Comparison of ENCODE assay signal across 26 mouse cellular contexts in the genomic region with DNA sequence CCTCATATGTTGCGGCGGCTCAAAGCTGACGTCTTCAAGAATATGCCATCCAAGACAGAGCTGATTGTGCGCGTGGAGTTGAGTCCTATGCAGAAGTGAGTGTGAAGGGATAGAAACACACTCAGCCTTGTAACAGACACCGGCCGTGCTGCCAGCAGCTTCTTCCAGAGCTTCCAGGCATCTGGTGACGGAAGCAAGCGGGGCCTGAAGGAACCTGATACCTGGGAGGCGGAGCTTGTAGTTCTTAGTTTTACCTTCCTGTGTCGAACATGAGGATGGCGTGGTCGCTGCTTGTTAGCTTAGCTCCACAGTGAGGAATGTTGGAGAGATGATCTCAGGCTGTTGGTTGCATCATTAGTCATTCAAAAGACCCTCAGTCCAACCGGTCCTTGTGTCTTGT. TPM values are rescaled to one million over a fixed set of nuclear protein-coding genes. Genes with fewer than 3 reads are reported as not detected.
DNase-seq lines count a peak whose midpoint lies in the region; ATAC-seq and TF ChIP-seq lines count a peak whose summit lies in the region.
"Had no signal": no experiment of that assay in that cellular context is flagged by ENCODE, and none has a peak within 500 bp of the region (broad histone marks: within the 10 kb centered on the region; RNA-seq: fewer than 3 reads in every experiment).

No protein-coding gene starts in this region.

- H3K4me1 ChIP-seq in embryonic facial prominence, embryonic 11.5 days (ENCODE audit: control insufficient read depth, insufficient read depth, low read length), result no peaks in the 10 kb centered on the region
- no peaks in the 10 kb centered on the region for H3K4me1 ChIP-seq in embryonic facial prominence, embryonic 10.5 days
- no peaks in the 10 kb centered on the region for H3K4me1 ChIP-seq in intestine, postnatal 0 days (replicated peaks; ENCODE audit: control insufficient read depth, insufficient read depth, low read length)
- H3K4me1 ChIP-seq in intestine, embryonic 16.5 days (ENCODE audit: control insufficient read depth, insufficient read depth, low read length), result no peaks in the 10 kb centered on the region
- no peaks in the 10 kb centered on the region for H3K4me1 ChIP-seq in embryonic facial prominence, embryonic 14.5 days (ENCODE audit: control insufficient read depth, insufficient read depth, low read length)
- H3K4me1 ChIP-seq: embryonic facial prominence, embryonic 12.5 days; embryonic facial prominence, embryonic 15.5 days; forebrain, embryonic 10.5 days; forebrain, embryonic 12.5 days had no signal

- no peak overlapping the region for H3K4me2 ChIP-seq in embryonic facial prominence, embryonic 11.5 days (ENCODE audit: low read depth, low read length)
- H3K4me2 ChIP-seq in intestine, postnatal 0 days (replicated peaks; ENCODE audit: low read depth), result no peak overlapping the region
- H3K4me2 ChIP-seq in intestine, embryonic 16.5 days (ENCODE audit: low read depth, low read length), result no peak overlapping the region
- no peak overlapping the region for H3K4me2 ChIP-seq in embryonic facial prominence, embryonic 14.5 days (ENCODE audit: low read depth, low read length)
- H3K4me2 ChIP-seq: embryonic facial prominence, embryonic 12.5 days; embryonic facial prominence, embryonic 15.5 days; forebrain, embryonic 12.5 days had no signal

- 63% methylated on average over 14 of the region's 14 CpGs for WGBS in embryonic facial prominence, embryonic 11.5 days
- 82% methylated on average over 14 of the region's 14 CpGs for WGBS in embryonic facial prominence, embryonic 10.5 days
- 83% methylated on average over 14 of the region's 14 CpGs for WGBS in intestine, postnatal 0 days
- 83% methylated on average over 14 of the region's 14 CpGs for WGBS in intestine, embryonic 16.5 days
- WGBS in embryonic facial prominence, embryonic 14.5 days, result 68% methylated on average over 14 of the region's 14 CpGs

- peaks cover 54% of the 10 kb centered on the region for H3K36me3 ChIP-seq in embryonic facial prominence, embryonic 11.5 days (replicated peaks; ENCODE audit: control insufficient read depth, insufficient read depth, low read depth, low read length)
- H3K36me3 ChIP-seq in embryonic facial prominence, embryonic 10.5 days (replicated peaks), result peaks cover 100% of the 10 kb centered on the region
- peaks cover 99% of the 10 kb centered on the region for H3K36me3 ChIP-seq in intestine, postnatal 0 days (ENCODE audit: control insufficient read depth, insufficient read depth)
- peaks cover 85% of the 10 kb centered on the region for H3K36me3 ChIP-seq in intestine, embryonic 16.5 days (ENCODE audit: control insufficient read depth, insufficient read depth, low read length)
- peaks cover 99% of the 10 kb centered on the region for H3K36me3 ChIP-seq in embryonic facial prominence, embryonic 14.5 days (ENCODE audit: control insufficient read depth, insufficient read depth, low read length)

- no peak for ATAC-seq in embryonic facial prominence, embryonic 11.5 days (replicated peaks; ENCODE audit: insufficient number of reproducible peaks, low FRiP score, low TSS enrichment, low read depth)
- no peak for ATAC-seq in intestine, postnatal 0 days
- no peak for ATAC-seq in intestine, embryonic 16.5 days
- no peak for ATAC-seq in embryonic facial prominence, embryonic 14.5 days (ENCODE audit: low read depth)
- ATAC-seq: activated CD4-positive, CD25-positive, alpha-beta regulatory T cell, adult 4 months; CD4-positive, CD25-positive, alpha-beta regulatory T cell, adult 4 months; forebrain, embryonic 14.5 days; forebrain, embryonic 16.5 days; Patski had no signal

- H3K9ac ChIP-seq in embryonic facial prominence, embryonic 11.5 days (replicated peaks; ENCODE audit: low read length), result no peak overlapping the region
- no peak overlapping the region for H3K9ac ChIP-seq in intestine, postnatal 0 days (ENCODE audit: low read depth, low read length)
- no peak overlapping the region for H3K9ac ChIP-seq in intestine, embryonic 16.5 days (ENCODE audit: low read depth, low read length)
- no peak overlapping the region for H3K9ac ChIP-seq in embryonic facial prominence, embryonic 14.5 days (ENCODE audit: low read depth, low read length)
- H3K9ac ChIP-seq: embryonic facial prominence, embryonic 12.5 days; embryonic facial prominence, embryonic 15.5 days; forebrain, embryonic 12.5 days had no signal

- H3K4me3 ChIP-seq in embryonic facial prominence, embryonic 11.5 days (ENCODE audit: low read depth, low read length), result no peak overlapping the region
- H3K4me3 ChIP-seq in embryonic facial prominence, embryonic 10.5 days, result no peak overlapping the region
- no peak overlapping the region for H3K4me3 ChIP-seq in intestine, postnatal 0 days (ENCODE audit: low read depth, low read length)
- H3K4me3 ChIP-seq in intestine, embryonic 16.5 days (ENCODE audit: low read length), result no peak overlapping the region
- H3K4me3 ChIP-seq in embryonic facial prominence, embryonic 14.5 days (ENCODE audit: low read depth, low read length), result no peak overlapping the region
- H3K4me3 ChIP-seq: embryonic facial prominence, embryonic 12.5 days; embryonic facial prominence, embryonic 15.5 days; erythroblast, embryonic 14.5 days; forebrain, embryonic 10.5 days; forebrain, embryonic 12.5 days had no signal

- DNase-seq in embryonic facial prominence, embryonic 11.5 days (ENCODE audit: low spot score), result peak; percentile 38
- DNase-seq in embryonic facial prominence, embryonic 10.5 days (ENCODE audit: low spot score), result no peak
- DNase-seq in embryonic facial prominence, embryonic 14.5 days (ENCODE audit: low spot score), result peak; percentile 33
- no peak for DNase-seq in gastrocnemius, adult 8-10 months (ENCODE audit: low spot score in 2 of 2)
- DNase-seq: adrenal gland, adult 8-10 months; adrenal gland, postnatal 14 days; adrenal gland, postnatal 36 days; B cell, adult 2 months; cerebellum, adult 11-12 months; cerebellum, adult 2 months; cerebellum, adult 9-10 months; cerebellum, postnatal 10 days; cerebellum, postnatal 25 days had no signal

- no peak for TF ChIP-seq CTCF in intestine, postnatal 0 days (IDR thresholded peaks at IDR 0.05; ENCODE audit: low read depth)

- H3K27ac ChIP-seq in embryonic facial prominence, embryonic 11.5 days (replicated peaks; ENCODE audit: low read depth, low read length), result no peak overlapping the region
- H3K27ac ChIP-seq in embryonic facial prominence, embryonic 10.5 days (replicated peaks), result no peak overlapping the region
- 0 out of 2 replicates have a peak overlapping the region, but pooled peaks have one; percentile 21 for H3K27ac ChIP-seq in intestine, postnatal 0 days (ENCODE audit: low read depth, low read length)
- no peak overlapping the region for H3K27ac ChIP-seq in intestine, embryonic 16.5 days (ENCODE audit: low read length)
- no peak overlapping the region for H3K27ac ChIP-seq in embryonic facial prominence, embryonic 14.5 days (replicated peaks; ENCODE audit: low read depth, low read length)
- H3K27ac ChIP-seq: embryonic facial prominence, embryonic 12.5 days; embryonic facial prominence, embryonic 15.5 days; forebrain, embryonic 10.5 days; forebrain, embryonic 12.5 days had no signal

- H3K9me3 ChIP-seq in embryonic facial prominence, embryonic 11.5 days (replicated peaks; ENCODE audit: control insufficient read depth, low read length), result no peaks in the 10 kb centered on the region
- H3K9me3 ChIP-seq in embryonic facial prominence, embryonic 10.5 days, result no peaks in the 10 kb centered on the region
- H3K9me3 ChIP-seq in intestine, postnatal 0 days (ENCODE audit: control insufficient read depth), result no peaks in the 10 kb centered on the region
- H3K9me3 ChIP-seq in intestine, embryonic 16.5 days (ENCODE audit: control insufficient read depth, low read length), result no peaks in the 10 kb centered on the region
- H3K9me3 ChIP-seq in embryonic facial prominence, embryonic 14.5 days (ENCODE audit: control insufficient read depth, low read length), result no peaks in the 10 kb centered on the region
- H3K9me3 ChIP-seq: embryonic facial prominence, embryonic 12.5 days; embryonic facial prominence, embryonic 15.5 days; forebrain, embryonic 10.5 days; forebrain, embryonic 12.5 days had no signal

- no peaks in the 10 kb centered on the region for H3K27me3 ChIP-seq in embryonic facial prominence, embryonic 11.5 days (ENCODE audit: control insufficient read depth, insufficient read depth, low read length)
- no peaks in the 10 kb centered on the region for H3K27me3 ChIP-seq in embryonic facial prominence, embryonic 10.5 days (replicated peaks; ENCODE audit: low read depth, poor library complexity, severe bottlenecking)
- no peaks in the 10 kb centered on the region for H3K27me3 ChIP-seq in intestine, postnatal 0 days (replicated peaks; ENCODE audit: control insufficient read depth, insufficient read depth, low read length)
- H3K27me3 ChIP-seq in intestine, embryonic 16.5 days (replicated peaks; ENCODE audit: control insufficient read depth, insufficient read depth, low read length), result no peaks in the 10 kb centered on the region
- H3K27me3 ChIP-seq in embryonic facial prominence, embryonic 14.5 days (replicated peaks; ENCODE audit: control insufficient read depth, insufficient read depth, low read length), result no peaks in the 10 kb centered on the region
- H3K27me3 ChIP-seq: CH12.LX; embryonic facial prominence, embryonic 12.5 days; embryonic facial prominence, embryonic 15.5 days; forebrain, embryonic 12.5 days; Patski had no signal

RNA-seq across cellular contexts. Expression of a gene that starts 13.6 kb away (rescaled TPM):
- 93.2 and 94.5 TPM in 2 replicates for polyA plus RNA-seq in embryonic facial prominence, embryonic 11.5 days (2014; fragmentation: Nextera tagmentation; extraction: Ambion mirVana)
- polyA plus RNA-seq in embryonic facial prominence, embryonic 10.5 days (2016; fragmentation: Nextera tagmentation; extraction: Ambion mirVana), result 102 and 105 TPM in 2 replicates
- polyA plus RNA-seq in intestine, postnatal 0 days (2015; fragmentation: Nextera tagmentation; extraction: Ambion mirVana), result 30.7 and 34.2 TPM in 2 replicates
- polyA plus RNA-seq in intestine, embryonic 16.5 days (2015; fragmentation: Nextera tagmentation; extraction: Ambion mirVana), result 41.3 and 44.8 TPM in 2 replicates
- 70.1 and 73.5 TPM in 2 replicates for polyA plus RNA-seq in embryonic facial prominence, embryonic 14.5 days (2014; fragmentation: Nextera tagmentation; extraction: Ambion mirVana)
- total RNA-seq in gastrocnemius, adult 8-10 months (2022), result 10 to 100 TPM; 72.6 to 77.3 (median 74.3) TPM

RNA-seq across cellular contexts. Expression of a gene that starts 22.3 kb away (rescaled TPM):
- 66.3 and 69.8 TPM in 2 replicates for polyA plus RNA-seq in embryonic facial prominence, embryonic 11.5 days (2014; fragmentation: Nextera tagmentation; extraction: Ambion mirVana)
- polyA plus RNA-seq in embryonic facial prominence, embryonic 10.5 days (2016; fragmentation: Nextera tagmentation; extraction: Ambion mirVana), result 94.1 and 99.4 TPM in 2 replicates
- 21.9 and 22.6 TPM in 2 replicates for polyA plus RNA-seq in intestine, postnatal 0 days (2015; fragmentation: Nextera tagmentation; extraction: Ambion mirVana)
- 59.5 and 66.8 TPM in 2 replicates for polyA plus RNA-seq in intestine, embryonic 16.5 days (2015; fragmentation: Nextera tagmentation; extraction: Ambion mirVana)
- 56.4 and 60.4 TPM in 2 replicates for polyA plus RNA-seq in embryonic facial prominence, embryonic 14.5 days (2014; fragmentation: Nextera tagmentation; extraction: Ambion mirVana)
- total RNA-seq in gastrocnemius, adult 8-10 months (2022), result 10 to 100 TPM; 16.3 to 21.1 (median 19.0) TPM

RNA-seq across cellular contexts. Expression of a gene that starts 35.7 kb away (rescaled TPM):
- polyA plus RNA-seq in embryonic facial prominence, embryonic 11.5 days (2014; fragmentation: Nextera tagmentation; extraction: Ambion mirVana), result 7.0 and 10.3 TPM in 2 replicates
- polyA plus RNA-seq in embryonic facial prominence, embryonic 10.5 days (2016; fragmentation: Nextera tagmentation; extraction: Ambion mirVana), result 11.0 and 11.1 TPM in 2 replicates
- 3.2 and 3.9 TPM in 2 replicates for polyA plus RNA-seq in intestine, postnatal 0 days (2015; fragmentation: Nextera tagmentation; extraction: Ambion mirVana)
- 4.5 and 5.3 TPM in 2 replicates for polyA plus RNA-seq in intestine, embryonic 16.5 days (2015; fragmentation: Nextera tagmentation; extraction: Ambion mirVana)
- 37.9 and 43.7 TPM in 2 replicates for polyA plus RNA-seq in embryonic facial prominence, embryonic 14.5 days (2014; fragmentation: Nextera tagmentation; extraction: Ambion mirVana)
- total RNA-seq in gastrocnemius, adult 8-10 months (2022), result 1 to 10 TPM; 6.6 to 8.9 (median 7.5) TPM

RNA-seq across cellular contexts. Expression of a gene that starts 41.7 kb away (rescaled TPM):
- polyA plus RNA-seq in embryonic facial prominence, embryonic 11.5 days (2014; fragmentation: Nextera tagmentation; extraction: Ambion mirVana), result 0.25 and 0.49 TPM in 2 replicates
- 0.10 and 0.21 TPM in 2 replicates for polyA plus RNA-seq in embryonic facial prominence, embryonic 10.5 days (2016; fragmentation: Nextera tagmentation; extraction: Ambion mirVana)
- polyA plus RNA-seq in intestine, postnatal 0 days (2015; fragmentation: Nextera tagmentation; extraction: Ambion mirVana), result 9.2 and 9.9 TPM in 2 replicates
- polyA plus RNA-seq in intestine, embryonic 16.5 days (2015; fragmentation: Nextera tagmentation; extraction: Ambion mirVana), result 9.4 and 9.7 TPM in 2 replicates
- polyA plus RNA-seq in embryonic facial prominence, embryonic 14.5 days (2014; fragmentation: Nextera tagmentation; extraction: Ambion mirVana), result 1.1 and 1.4 TPM in 2 replicates
- total RNA-seq in gastrocnemius, adult 8-10 months (2022), result under 1 TPM in 1 of 4 experiments, not detected in 3; 0.20 TPM
- polyA plus RNA-seq: Patski had no signal

RNA-seq across cellular contexts. Expression of a gene that starts 56.9 kb away (rescaled TPM):
- polyA plus RNA-seq in embryonic facial prominence, embryonic 11.5 days (2014; fragmentation: Nextera tagmentation; extraction: Ambion mirVana), result 2,314 and 2,539 TPM in 2 replicates
- polyA plus RNA-seq in embryonic facial prominence, embryonic 10.5 days (2016; fragmentation: Nextera tagmentation; extraction: Ambion mirVana), result 2,731 and 2,955 TPM in 2 replicates
- 1,338 and 1,629 TPM in 2 replicates for polyA plus RNA-seq in intestine, postnatal 0 days (2015; fragmentation: Nextera tagmentation; extraction: Ambion mirVana)
- 2,256 and 2,328 TPM in 2 replicates for polyA plus RNA-seq in intestine, embryonic 16.5 days (2015; fragmentation: Nextera tagmentation; extraction: Ambion mirVana)
- polyA plus RNA-seq in embryonic facial prominence, embryonic 14.5 days (2014; fragmentation: Nextera tagmentation; extraction: Ambion mirVana), result 1,831 and 1,850 TPM in 2 replicates
- over 10,000 TPM; 10,104 to 14,130 (median 11,228) TPM for total RNA-seq in gastrocnemius, adult 8-10 months (2022)

Comparison
In these comparisons a context has a peak if more than half of its experiments do, and no peak if none do; other contexts are left out.
1. DNase-seq: peak in embryonic facial prominence, embryonic 11.5 days (single experiment) and embryonic facial prominence, embryonic 14.5 days (single experiment); none in embryonic facial prominence, embryonic 10.5 days (single experiment) and gastrocnemius, adult 8-10 months (0 of 2).